Mouse (Mus musculus) stomach, embryonic 16.5 days (tissue): Measurements from ENCODE around the gene 1700014D04Rik. TPM values are rescaled to one million over a fixed set of nuclear protein-coding genes. Genes with fewer than 3 reads are reported as not detected.

Source experiments
- ATAC-seq: fragments of 200-750 bp; cut with Nextera tagmentation; 2 replicates; pipeline ENCODE4 v1.8.0; 2017; ENCODE audit warnings: moderate number of reproducible peaks, moderate TSS enrichment; ENCODE audit not compliant: insufficient read depth, low FRiP score
- H3K27ac ChIP-seq: fragments of 300-500 bp; sonication (generic); 2 replicates; pipeline ENCODE4 v1.5.1; 2014; ENCODE audit warnings: low read length
- H3K27me3 ChIP-seq: fragments of 300-500 bp; sonication (generic); 2 replicates; pipeline ENCODE4 v1.6.1; 2014; ENCODE audit warnings: low read length, control low read depth, mixed read lengths; ENCODE audit not compliant: control insufficient read depth, insufficient read depth
- H3K36me3 ChIP-seq: fragments of 300-500 bp; sonication (generic); 2 replicates; pipeline ENCODE4 v1.6.1; 2014; ENCODE audit warnings: low read length; ENCODE audit not compliant: control insufficient read depth, insufficient read depth
- H3K4me1 ChIP-seq: fragments of 300-500 bp; sonication (generic); 2 replicates; pipeline ENCODE4 v1.6.1; 2014; ENCODE audit warnings: low read length, control low read depth, mixed read lengths; ENCODE audit not compliant: control insufficient read depth, insufficient read depth
- H3K4me2 ChIP-seq: fragments of 300-500 bp; sonication (generic); 2 replicates; pipeline ENCODE4 v1.6.1; 2014; ENCODE audit warnings: low read depth, low read length, mixed read lengths
- H3K4me3 ChIP-seq: fragments of 300-500 bp; sonication (generic); replicated peaks from 2 replicates; pipeline ENCODE4 v1.5.1; 2014; ENCODE audit warnings: mild to moderate bottlenecking, low read length
- H3K9ac ChIP-seq: fragments of 300-500 bp; sonication (generic); 2 replicates; pipeline ENCODE4 v1.6.1; 2014; ENCODE audit warnings: low read length
- H3K9me3 ChIP-seq: fragments of 300-500 bp; sonication (generic); replicated peaks from 2 replicates; pipeline ENCODE4 v1.6.1; 2016; ENCODE audit warnings: low read length, control low read depth; ENCODE audit not compliant: control insufficient read depth
- WGBS: fragments of 180-500 bp; shearing (Covaris S2); extraction: QIAGEN DNeasy Blood & Tissue Kit; methylation state at CpG from one replicate; pipeline ENCODE4 v1.1.7; 2014; 5-methylcytosine and 5-hydroxymethylcytosine counted together
- polyA plus RNA-seq: library from polyadenylated mRNA; unstranded; fragments of >200 nt; fragmentation: Nextera tagmentation; extraction: Ambion mirVana; gene quantifications from 2 replicates; pipeline ENCODE4 v1.2.1, GENCODE M21; 2015

Gene 1700014D04Rik
- polyA plus RNA-seq, 1 experiment from 2014 or later = not detected

DNA sequence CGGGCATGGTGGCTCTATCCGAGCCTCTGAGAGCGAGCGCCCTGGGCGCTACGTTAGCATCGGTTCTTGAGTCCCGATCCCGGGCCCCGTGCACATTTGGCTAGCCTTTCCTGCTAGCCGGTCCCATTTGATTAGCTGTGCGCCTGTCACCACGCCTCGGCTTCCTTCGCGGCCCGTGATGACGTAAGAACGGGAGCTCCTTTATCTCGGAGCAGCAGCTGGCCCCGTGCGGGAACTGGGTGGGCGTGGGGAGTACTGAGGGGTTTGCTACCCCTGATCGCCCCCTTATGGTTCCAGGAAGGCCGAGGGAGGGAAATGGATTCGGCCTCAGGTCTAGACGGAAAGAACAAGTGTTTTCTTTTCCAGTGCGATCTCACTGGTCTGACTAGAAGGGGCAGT is 23.6 kb upstream of the 1700014D04Rik start:
- peaks cover 56% of the 10 kb centered on the region for H3K4me1 ChIP-seq
- WGBS = under 1% methylated on average over 28 of the region's 28 CpGs

DNA sequence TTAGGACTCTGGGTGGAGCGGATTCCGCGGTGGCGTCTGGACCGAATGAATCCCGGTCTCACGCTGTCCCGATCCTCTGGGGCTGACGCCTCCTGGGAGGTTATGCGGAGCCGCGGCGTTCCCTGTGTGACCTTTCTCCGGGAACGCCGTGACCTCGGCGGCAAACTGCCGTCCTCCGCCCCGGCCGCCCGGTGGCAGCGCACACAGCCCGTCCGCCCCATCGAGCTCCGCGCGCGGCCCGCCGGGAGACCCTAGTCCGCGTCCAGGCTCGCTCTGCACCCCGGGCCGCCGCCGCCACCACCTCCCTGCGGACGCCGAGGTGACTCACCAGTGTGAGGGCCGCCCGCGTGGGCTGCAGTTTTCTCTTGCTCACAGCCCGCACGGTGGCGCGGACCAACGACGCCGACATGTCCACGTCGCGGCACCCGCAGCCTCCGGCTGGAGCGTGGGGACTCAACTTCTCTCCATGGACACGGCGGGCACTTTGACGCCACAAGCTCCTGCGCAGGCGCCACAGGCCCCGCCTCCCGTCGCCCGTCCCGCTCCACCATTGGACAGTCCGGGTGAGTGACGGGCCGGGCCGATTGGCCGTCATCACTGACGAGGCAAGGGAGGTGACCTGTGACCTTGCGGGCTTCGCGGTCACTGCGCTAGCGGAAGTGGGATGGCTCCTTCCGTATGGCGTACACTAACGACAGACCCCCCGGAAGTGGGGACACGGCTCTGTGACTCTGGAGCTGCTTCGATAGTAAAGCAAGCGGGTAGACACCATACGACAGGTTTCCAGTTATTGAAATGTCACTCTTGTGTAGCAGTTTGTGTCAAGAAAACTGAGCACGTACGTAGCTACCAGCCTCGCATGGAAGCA is 23.0 kb upstream of the 1700014D04Rik start, which contains the start of gene Isca1:
Isca1 (minus strand) TSS at position 515 of the 868 bp plus-strand sequence.
- Histone ChIP-seq H3K9me3 (no peaks in the 10 kb centered on the region), H3K27ac (peak within 1 kb of the TSS; percentile 99), H3K9ac (peak within 1 kb of the TSS; percentile 88), H3K4me2 (peak within 1 kb of the TSS; percentile 90), H3K4me1 (peaks cover 56% of the 10 kb centered on the region), H3K27me3 (no peaks in the 10 kb centered on the region), H3K4me3 (peak within 1 kb of the TSS; percentile 84), H3K36me3 (no peaks in the 10 kb centered on the region)
- WGBS = under 1% methylated on average over 91 of the region's 91 CpGs
- peak; percentile 97 for ATAC-seq

More for the DNA sequence above, 23.6 kb upstream of the 1700014D04Rik start:
- Histone ChIP-seq H3K36me3 (no peaks in the 10 kb centered on the region), H3K27ac (peak overlapping the region; percentile 99), H3K4me3 (peak overlapping the region; percentile 84), H3K9me3 (no peaks in the 10 kb centered on the region), H3K27me3 (no peaks in the 10 kb centered on the region), H3K4me2 (peak overlapping the region; percentile 79), H3K9ac (peak overlapping the region; percentile 88)
- ATAC-seq = peak; percentile 71

DNA sequence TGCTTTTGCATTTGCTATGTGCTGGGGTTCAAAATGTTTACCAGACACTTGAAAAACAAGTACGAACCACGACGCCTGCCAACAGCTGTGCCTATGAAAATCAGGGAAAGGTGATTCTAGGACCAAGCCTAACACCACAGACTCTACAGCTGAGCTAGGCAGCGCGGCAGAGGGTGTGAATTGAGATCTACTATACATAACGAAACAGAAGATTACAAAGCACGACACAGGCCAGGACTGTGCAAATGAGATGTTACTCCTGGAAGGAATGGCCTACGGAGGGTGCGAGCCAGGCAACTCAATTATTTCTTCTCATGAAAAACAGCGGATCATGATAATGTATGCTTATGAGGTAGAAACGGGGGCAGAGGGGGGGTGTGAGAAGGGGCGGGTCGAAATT is 22.0 kb upstream of the 1700014D04Rik start:
- Histone ChIP-seq H3K9ac (peak overlapping the region; percentile 88), H3K9me3 (no peaks in the 10 kb centered on the region), H3K27me3 (no peaks in the 10 kb centered on the region), H3K4me2 (peak overlapping the region; percentile 90), H3K4me3 (peak overlapping the region; percentile 84), H3K4me1 (peaks cover 56% of the 10 kb centered on the region), H3K36me3 (no peaks in the 10 kb centered on the region), H3K27ac (peak overlapping the region; percentile 92)
- 23% methylated on average over 13 of the region's 13 CpGs for WGBS
- ATAC-seq = no peak

DNA sequence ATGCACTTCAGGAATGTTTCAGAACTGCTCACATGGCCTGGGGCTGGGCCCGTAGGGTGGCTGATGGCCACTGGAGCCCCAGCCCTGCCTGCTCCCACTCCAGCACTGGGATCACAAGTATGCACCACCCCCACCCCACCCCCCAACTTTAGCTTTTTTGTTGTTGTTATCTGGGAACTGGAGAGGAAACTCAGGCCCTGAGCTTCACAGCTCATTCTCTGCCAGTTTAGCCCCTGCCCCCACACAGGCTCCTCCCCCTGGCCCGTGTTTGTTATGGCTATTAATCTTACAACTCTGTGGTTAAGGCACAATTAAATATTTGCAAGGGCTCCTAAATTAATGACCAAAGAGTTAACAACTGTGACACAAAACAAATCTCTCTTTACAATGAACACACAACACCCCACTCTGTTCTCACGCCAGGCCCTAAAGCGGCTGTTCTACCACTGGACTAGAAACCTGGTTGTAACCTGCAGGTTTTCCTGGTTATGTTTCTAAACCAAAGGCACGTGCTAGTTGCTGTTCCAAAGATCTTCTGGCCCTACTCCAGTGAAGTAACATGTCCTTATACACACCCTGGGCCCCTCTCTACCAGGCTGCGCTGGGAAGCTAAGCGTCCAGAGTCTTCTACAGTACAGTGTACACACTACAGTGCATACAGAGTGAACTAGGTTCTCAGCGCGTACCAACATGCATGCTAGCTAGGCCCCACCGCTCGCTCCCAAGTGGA is 20.4 kb upstream of the 1700014D04Rik start:
- Histone ChIP-seq H3K36me3 (peaks cover 5% of the 10 kb centered on the region), H3K4me1 (peaks cover 56% of the 10 kb centered on the region), H3K4me3 (peak overlapping the region; percentile 84), H3K27ac (peak overlapping the region; percentile 81), H3K9me3 (no peaks in the 10 kb centered on the region), H3K9ac (peak overlapping the region; percentile 23), H3K4me2 (peak overlapping the region; percentile 90), H3K27me3 (no peaks in the 10 kb centered on the region)
- 37% methylated on average over 11 of the region's 11 CpGs for WGBS
- no peak; the same call in 1 of the 2 replicates for ATAC-seq

DNA sequence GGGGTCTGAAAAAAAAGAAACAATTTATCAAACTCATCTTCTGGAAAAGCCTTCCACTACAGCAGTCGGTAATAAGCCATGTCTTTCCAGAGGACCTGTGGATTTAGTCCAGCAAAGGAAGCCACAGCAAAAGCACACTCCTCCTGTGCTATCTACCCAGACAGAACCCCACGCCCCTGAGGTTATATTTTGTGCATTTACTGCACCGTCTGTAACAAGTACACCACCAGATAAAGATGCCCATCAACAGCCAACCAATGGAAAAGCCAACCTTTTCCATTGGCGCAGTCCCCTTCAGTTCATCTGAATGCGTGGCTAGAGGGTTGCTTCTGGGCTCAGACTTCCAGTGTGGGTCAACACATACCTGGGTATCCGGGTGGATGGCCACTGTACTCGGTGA is 16.2 kb upstream of the 1700014D04Rik start:
- peaks cover 25% of the 10 kb centered on the region for H3K4me1 ChIP-seq
- no peaks in the 10 kb centered on the region for H3K27me3 ChIP-seq
- H3K4me2 ChIP-seq = no peak overlapping the region
- H3K9me3 ChIP-seq = no peaks in the 10 kb centered on the region
- no peak overlapping the region for H3K4me3 ChIP-seq
- H3K9ac ChIP-seq = no peak overlapping the region
- WGBS = 81% methylated on average over 7 of the region's 7 CpGs
- H3K27ac ChIP-seq = no peak overlapping the region
- peaks cover 12% of the 10 kb centered on the region for H3K36me3 ChIP-seq
- ATAC-seq = no peak

DNA sequence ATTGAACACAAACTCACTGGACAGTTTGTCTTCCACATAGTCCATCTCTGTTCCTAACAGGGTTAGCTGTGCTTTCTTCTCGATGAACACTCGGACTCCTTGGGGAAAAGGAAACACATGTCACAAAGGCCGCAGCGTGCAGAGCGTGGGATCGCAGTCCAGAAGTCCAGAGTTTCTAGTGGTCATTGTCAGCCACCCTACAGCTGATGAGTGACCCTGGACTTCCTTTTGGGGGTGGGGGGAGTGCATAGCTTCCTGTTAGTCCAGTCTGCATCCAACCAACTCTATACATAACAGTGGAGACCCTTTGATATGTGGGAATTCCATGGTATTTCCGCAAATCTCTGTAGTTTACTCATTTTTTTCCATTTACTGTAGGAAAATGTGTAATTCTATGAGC is 10.4 kb upstream of the 1700014D04Rik start:
- WGBS = 94% methylated on average over 7 of the region's 7 CpGs
- no peak overlapping the region for H3K4me3 ChIP-seq
- H3K4me1 ChIP-seq = no peaks in the 10 kb centered on the region
- peaks cover 13% of the 10 kb centered on the region; the same call in 1 of the 2 replicates for H3K36me3 ChIP-seq
- no peak for ATAC-seq
- H3K27ac ChIP-seq = no peak overlapping the region
- no peak overlapping the region for H3K4me2 ChIP-seq
- no peaks in the 10 kb centered on the region for H3K27me3 ChIP-seq
- H3K9me3 ChIP-seq = no peaks in the 10 kb centered on the region
- no peak overlapping the region for H3K9ac ChIP-seq

DNA sequence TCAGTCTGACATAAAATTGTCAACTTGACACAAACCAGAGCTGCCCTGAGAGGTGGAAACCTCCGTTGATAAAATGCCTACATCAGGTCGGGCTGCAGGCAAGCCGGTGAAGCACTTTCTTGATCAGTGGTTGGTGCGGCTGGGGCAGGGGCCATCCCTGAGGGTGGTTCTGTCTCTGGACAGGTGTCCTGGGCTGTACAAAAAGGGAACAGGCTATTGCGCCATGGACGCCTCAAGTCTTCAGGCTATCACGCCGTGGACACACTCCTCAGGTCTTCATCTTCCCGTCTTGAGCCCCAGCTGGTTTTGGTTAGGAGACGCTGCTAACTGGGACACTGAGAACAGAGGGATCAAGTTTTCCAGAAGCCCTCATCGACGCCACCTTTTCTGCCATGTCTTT is 3.8 kb upstream of the 1700014D04Rik start:
- ATAC-seq = no peak
- no peak overlapping the region for H3K9ac ChIP-seq
- H3K4me3 ChIP-seq = no peak overlapping the region
- no peaks in the 10 kb centered on the region for H3K9me3 ChIP-seq
- no peak overlapping the region for H3K27ac ChIP-seq
- no peaks in the 10 kb centered on the region for H3K27me3 ChIP-seq
- H3K4me1 ChIP-seq = no peaks in the 10 kb centered on the region
- H3K4me2 ChIP-seq = no peak overlapping the region
- H3K36me3 ChIP-seq = 0 out of 2 replicates have a peak, but pooled peaks cover 4% of the 10 kb centered on the region
- WGBS = 68% methylated on average over 12 of the region's 12 CpGs

DNA sequence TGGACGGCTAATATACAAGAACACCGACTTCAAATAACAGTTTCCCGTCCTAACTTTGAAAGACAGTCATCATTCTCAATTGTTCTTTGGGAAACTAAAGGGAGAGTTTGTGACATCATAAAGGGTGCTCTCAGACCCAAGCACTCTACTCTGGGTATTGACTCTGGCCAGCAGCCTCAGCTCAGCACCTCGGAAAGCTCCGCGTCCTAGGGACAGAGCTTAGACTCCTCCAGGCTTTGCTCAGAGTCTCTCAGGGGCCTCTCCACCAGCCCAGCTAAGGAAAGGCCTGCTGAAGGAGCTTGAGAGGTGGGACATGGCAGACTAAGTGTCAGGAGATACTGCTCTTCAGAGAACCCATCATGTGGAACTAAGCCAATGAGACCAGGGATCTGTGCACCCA is 388 bp downstream of the 1700014D04Rik start:
- Histone ChIP-seq H3K4me3 (no peak overlapping the region), H3K4me1 (no peaks in the 10 kb centered on the region), H3K36me3 (no peaks in the 10 kb centered on the region), H3K27ac (no peak overlapping the region), H3K4me2 (no peak overlapping the region), H3K9ac (no peak overlapping the region), H3K9me3 (no peaks in the 10 kb centered on the region), H3K27me3 (no peaks in the 10 kb centered on the region)
- 68% methylated on average over 6 of the region's 6 CpGs for WGBS
- ATAC-seq = peak; percentile 40; the same call in 1 of the 2 replicates

DNA sequence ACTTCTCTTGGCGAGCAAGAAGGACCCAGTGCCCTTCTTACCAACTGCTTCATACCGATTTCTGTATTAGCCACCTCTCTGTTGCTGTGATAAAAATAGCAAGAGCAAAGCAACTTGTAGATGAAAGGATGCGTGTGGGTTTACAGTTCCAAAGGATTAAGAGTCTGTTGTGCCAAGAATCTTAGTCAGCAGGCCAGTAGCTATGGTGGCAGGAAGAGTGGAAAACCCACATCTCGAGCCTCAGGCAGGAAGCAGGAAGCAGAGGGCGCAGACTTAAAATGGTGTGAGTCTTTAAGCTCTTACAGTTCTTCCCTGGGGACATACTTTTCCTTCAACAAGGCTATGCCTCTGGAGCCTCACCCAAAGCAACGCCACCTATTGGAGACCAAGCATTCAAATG is 1.1 kb downstream of the 1700014D04Rik start:
- H3K9me3 ChIP-seq = no peaks in the 10 kb centered on the region
- no peak for ATAC-seq
- H3K4me1 ChIP-seq = no peaks in the 10 kb centered on the region
- H3K27me3 ChIP-seq = no peaks in the 10 kb centered on the region
- 81% methylated on average over 6 of the region's 6 CpGs for WGBS
- H3K9ac ChIP-seq = no peak overlapping the region
- no peak overlapping the region for H3K4me3 ChIP-seq
- no peaks in the 10 kb centered on the region for H3K36me3 ChIP-seq
- H3K4me2 ChIP-seq = no peak overlapping the region
- no peak overlapping the region for H3K27ac ChIP-seq
